Mouse (Mus musculus): ENCODE results near the gene Dvl1. TPM values are rescaled to one million over a fixed set of nuclear protein-coding genes. Genes with fewer than 3 reads are reported as not detected.

Gene Dvl1
- total and polyA plus RNA-seq, 3 experiments: 56.8 to 60.3 TPM; not detected in 1

- TF ChIP-seq MYC (IDR thresholded peaks at IDR 0.05; ENCODE audit: low read depth, low read length): no peak
- no peak for TF ChIP-seq ETS1 (IDR thresholded peaks at IDR 0.05; ENCODE audit: low read depth, low read length)
- no peak for TF ChIP-seq HCFC1 (IDR thresholded peaks at IDR 0.05; ENCODE audit: low read depth, low read length)
- Histone ChIP-seq H3K9me3 (replicated peaks; ENCODE audit: insufficient read depth, low read length) (no peaks in the 10 kb centered on the region), H3K27me3 (ENCODE audit: control insufficient read depth in 1 of 2, insufficient read depth in 2 of 2, low read length in 2 of 2) (no peaks in the 10 kb centered on the region), H3K36me3 (ENCODE audit: control insufficient read depth in 1 of 2, insufficient read depth in 2 of 2, low read length in 2 of 2) (no peaks in the 10 kb centered on the region; a peak in 1 of 4 replicates), H3K4me1 (ENCODE audit: control insufficient read depth in 1 of 2, insufficient read depth in 2 of 2, low read length in 2 of 2) (0 out of 4 replicates have a peak, but pooled peaks cover 0 to 3% of the 10 kb centered on the region in 2 experiments), H3K27ac (ENCODE audit: control insufficient read depth, low read depth, low read length) (no peak overlapping the region), H3K79me2 (ENCODE audit: control insufficient read depth, insufficient read depth, low read length, poor library complexity) (peaks cover 3% of the 10 kb centered on the region), H3K4me3 (ENCODE audit: control insufficient read depth in 1 of 2, insufficient read depth in 1 of 2, low read depth in 2 of 2, low read length in 2 of 2) (no peak overlapping the region), H3K9ac (ENCODE audit: control insufficient read depth, low read depth, low read length, poor library complexity, severe bottlenecking) (no peak overlapping the region)
- no peak for DNase-seq (ENCODE audit: low read depth, low spot score)
Observed at GRCm38 (mm10) chr4:155838187-155839153, 8.7 kb upstream of the Dvl1 start.

DNA sequence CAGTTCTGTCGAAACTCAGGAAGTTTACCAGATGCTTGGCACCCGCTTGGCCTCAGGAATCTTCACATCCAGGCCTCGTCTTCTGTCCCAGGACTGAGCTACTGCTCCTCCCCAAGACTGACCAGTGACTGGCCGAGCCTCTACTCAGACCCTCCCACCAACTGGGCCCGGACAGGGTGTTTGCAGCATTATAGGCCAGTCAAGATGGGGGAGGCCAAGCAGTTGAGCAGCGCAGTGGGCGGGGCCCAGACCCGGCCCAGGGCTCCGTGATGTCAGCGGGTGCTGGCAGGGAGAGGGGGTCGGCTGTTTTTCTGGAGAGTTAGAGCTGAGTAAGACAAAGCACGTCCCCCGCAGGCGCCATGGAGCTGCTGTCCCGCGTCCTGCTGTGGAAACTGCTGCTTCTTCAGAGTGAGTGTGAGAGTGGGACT, 7.7 kb upstream of the Dvl1 start, which contains the start of gene Mxra8:
Mxra8 (plus strand) TSS at position 198 of the 428 bp plus-strand sequence.
- no peaks in the 10 kb centered on the region; a peak in 1 of 4 replicates for H3K36me3 ChIP-seq (ENCODE audit: control insufficient read depth in 1 of 2, insufficient read depth in 2 of 2, low read length in 2 of 2)
- 0 out of 2 replicates have a peak within 1 kb of the TSS, but pooled peaks have one; percentile 38 for H3K27ac ChIP-seq (ENCODE audit: control insufficient read depth, low read depth, low read length)
- no peak for TF ChIP-seq ZNF384 (IDR thresholded peaks at IDR 0.05; ENCODE audit: low read depth, low read length)
- TF ChIP-seq GABPA (IDR thresholded peaks at IDR 0.05; ENCODE audit: low read depth, low read length): no peak
- TF ChIP-seq MAX (IDR thresholded peaks at IDR 0.05; ENCODE audit: low read length): no peak
- TF ChIP-seq JUND (IDR thresholded peaks at IDR 0.05; ENCODE audit: low read depth, low read length): no peak
- TF ChIP-seq MAFK (IDR thresholded peaks at IDR 0.05; ENCODE audit: borderline replicate concordance, low read depth, low read length): no peak
- no peak for TF ChIP-seq MAZ (IDR thresholded peaks at IDR 0.05; ENCODE audit: low read depth, low read length)
- TF ChIP-seq NRF1 (IDR thresholded peaks at IDR 0.05; ENCODE audit: insufficient read depth, low read depth, low read length, poor library complexity, severe bottlenecking): no peak
- no peak for TF ChIP-seq USF1 (IDR thresholded peaks at IDR 0.05; ENCODE audit: low read depth, low read length)
- no peak for TF ChIP-seq EP300 (IDR thresholded peaks at IDR 0.05; ENCODE audit: low read depth in 1 of 2, low read length in 2 of 2)
- H3K4me1 ChIP-seq (ENCODE audit: control insufficient read depth in 1 of 2, insufficient read depth in 2 of 2, low read length in 2 of 2): 0 out of 4 replicates have a peak, but pooled peaks cover 0 to 3% of the 10 kb centered on the region in 2 experiments
- no peaks in the 10 kb centered on the region for H3K9me3 ChIP-seq (replicated peaks; ENCODE audit: insufficient read depth, low read length)
- peak within 1 kb of the TSS; percentile 78 to 91 for H3K4me3 ChIP-seq (ENCODE audit: control insufficient read depth in 1 of 2, insufficient read depth in 1 of 2, low read depth in 2 of 2, low read length in 2 of 2)
- peak within 1 kb of the TSS; percentile 83 for H3K9ac ChIP-seq (ENCODE audit: control insufficient read depth, low read depth, low read length, poor library complexity, severe bottlenecking)
- H3K27me3 ChIP-seq (ENCODE audit: control insufficient read depth in 1 of 2, insufficient read depth in 2 of 2, low read length in 2 of 2): no peaks in the 10 kb centered on the region
- no peak for DNase-seq (ENCODE audit: low read depth, low spot score)
- H3K79me2 ChIP-seq (ENCODE audit: control insufficient read depth, insufficient read depth, low read length, poor library complexity): peaks cover 2% of the 10 kb centered on the region; the same call in 1 of the 2 replicates

All from MEL (cell line).